Mouse (Mus musculus) embryonic facial prominence, embryonic 14.5 days (tissue): ENCODE measurements around the gene Rbx1. TPM values are rescaled to one million over a fixed set of nuclear protein-coding genes. Genes with fewer than 3 reads are reported as not detected.
"Not testable (repeated sequence)": the region's sequence is repeated elsewhere in the genome, so short reads cannot be mapped to it uniquely, and the experiment has no call there.

ENCODE experiments used
- ATAC-seq: fragments of 200-750 bp; cut with Nextera tagmentation; 2 replicates; pipeline ENCODE4 v1.8.0; 2017; ENCODE audit warnings: low read depth, moderate number of reproducible peaks, moderate TSS enrichment
- DNase-seq: peaks from one replicate; pipeline ENCODE4 v3.0.0-alpha.2; 2015; ENCODE audit warnings: low spot score
- H3K27ac ChIP-seq: fragments of 300-500 bp; sonication (generic); replicated peaks from 2 replicates; pipeline ENCODE4 v1.5.1; 2014; ENCODE audit warnings: low read depth, mild to moderate bottlenecking, low read length, moderate library complexity
- H3K27me3 ChIP-seq: fragments of 300-500 bp; sonication (generic); replicated peaks from 2 replicates; pipeline ENCODE4 v1.6.1; 2014; ENCODE audit warnings: low read length; ENCODE audit not compliant: control insufficient read depth, insufficient read depth
- H3K36me3 ChIP-seq: fragments of 300-500 bp; sonication (generic); 2 replicates; pipeline ENCODE4 v1.6.1; 2014; ENCODE audit warnings: low read length, mixed read lengths; ENCODE audit not compliant: control insufficient read depth, insufficient read depth
- H3K4me1 ChIP-seq: fragments of 300-500 bp; sonication (generic); 2 replicates; pipeline ENCODE4 v1.6.1; 2014; ENCODE audit warnings: antibody characterized with exemption, low read length; ENCODE audit not compliant: control insufficient read depth, insufficient read depth
- H3K4me2 ChIP-seq: fragments of 300-500 bp; sonication (generic); 2 replicates; pipeline ENCODE4 v1.6.1; 2014; ENCODE audit warnings: low read depth, mild to moderate bottlenecking, low read length, moderate library complexity, mixed read lengths
- H3K4me3 ChIP-seq: fragments of 300-500 bp; sonication (generic); 2 replicates; pipeline ENCODE4 v1.5.1; 2014; ENCODE audit warnings: low read depth, mild to moderate bottlenecking, low read length
- H3K9ac ChIP-seq: fragments of 300-500 bp; sonication (generic); 2 replicates; pipeline ENCODE4 v1.6.1; 2014; ENCODE audit warnings: low read depth, mild to moderate bottlenecking, low read length, moderate library complexity, mixed read lengths
- H3K9me3 ChIP-seq: fragments of 300-500 bp; sonication (generic); 2 replicates; pipeline ENCODE4 v1.6.1; 2016; ENCODE audit warnings: low read length; ENCODE audit not compliant: control insufficient read depth
- WGBS: fragments of 180-500 bp; shearing (Covaris S2); extraction: QIAGEN DNeasy Blood & Tissue Kit; methylation state at CpG from one replicate; pipeline ENCODE4 v1.1.7; 2014; 5-methylcytosine and 5-hydroxymethylcytosine counted together
- polyA plus RNA-seq: library from polyadenylated mRNA; unstranded; fragments of >200 nt; fragmentation: Nextera tagmentation; extraction: Ambion mirVana; gene quantifications from 2 replicates; pipeline ENCODE4 v1.2.1, GENCODE M21; 2014

Gene Rbx1
- polyA plus RNA-seq, 1 experiment from 2014 or later = 495 TPM

DNA sequence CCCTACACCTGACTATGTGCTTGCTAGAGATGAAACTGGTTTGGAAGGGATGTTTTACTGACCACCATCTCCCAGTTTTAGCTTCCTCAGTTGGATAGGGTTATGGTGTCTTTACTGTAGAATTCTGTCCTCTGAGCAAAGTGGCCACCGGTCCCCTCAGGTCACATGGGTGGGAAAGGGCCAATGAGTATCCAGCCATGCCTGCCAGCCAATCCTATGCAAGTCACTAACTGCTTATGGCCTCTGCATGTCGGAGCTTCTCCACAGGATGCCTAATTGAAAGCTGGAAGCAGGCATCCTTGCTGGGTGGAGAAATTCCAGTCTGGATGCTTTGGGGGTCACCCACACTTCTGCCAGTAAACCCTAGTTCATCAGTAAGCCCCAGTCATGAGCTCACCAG lies 10.5 kb downstream of the Rbx1 start:
- H3K27ac ChIP-seq = no peak overlapping the region
- ATAC-seq = no peak
- no peak for DNase-seq
- H3K36me3 ChIP-seq = peaks cover 42% of the 10 kb centered on the region
- WGBS = 8% methylated on average over 2 of the region's 2 CpGs
- no peak overlapping the region for H3K9ac ChIP-seq
- H3K27me3 ChIP-seq = no peaks in the 10 kb centered on the region
- H3K4me3 ChIP-seq = no peak overlapping the region
- no peaks in the 10 kb centered on the region for H3K9me3 ChIP-seq
- H3K4me2 ChIP-seq = no peak overlapping the region
- H3K4me1 ChIP-seq = no peaks in the 10 kb centered on the region

DNA sequence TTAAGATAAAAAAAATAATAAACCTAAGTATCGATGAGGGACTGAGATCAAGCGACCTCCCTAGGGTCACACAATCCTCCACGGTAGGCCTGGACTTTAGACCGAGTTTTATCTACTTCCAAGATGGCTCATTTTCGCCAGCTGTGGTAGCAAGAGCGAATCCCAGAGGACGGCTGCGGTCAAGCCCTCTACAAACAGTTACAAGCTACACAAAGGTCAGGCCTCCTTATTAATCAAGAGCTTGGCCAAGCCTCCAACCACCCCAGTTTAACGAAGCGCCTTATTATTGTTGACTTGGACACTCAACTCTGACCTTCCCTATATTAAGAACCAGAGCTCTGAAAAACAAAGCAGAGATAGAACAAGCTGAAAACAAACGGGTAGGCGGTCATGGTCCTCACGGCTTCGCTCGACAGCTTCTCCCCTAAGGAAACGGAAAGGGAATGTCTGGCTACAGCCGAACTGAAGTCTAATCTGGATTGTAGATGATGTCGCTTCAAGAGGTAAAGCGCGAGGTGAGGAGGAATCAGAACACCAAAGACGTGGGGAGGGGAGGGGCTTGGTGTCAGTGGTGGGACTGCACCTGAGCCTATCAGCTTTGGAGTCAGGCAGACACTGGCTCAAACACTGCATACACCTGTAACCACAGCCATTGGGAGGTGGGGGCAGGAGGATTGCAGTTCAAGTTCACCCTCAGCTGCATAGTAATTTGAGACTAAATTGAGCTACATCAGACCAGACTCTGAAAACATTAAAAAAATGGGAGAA lies 13.5 kb downstream of the Rbx1 start:
- Histone ChIP-seq H3K27me3 (no peaks in the 10 kb centered on the region), H3K36me3 (peaks cover 14% of the 10 kb centered on the region), H3K4me3 (no peak overlapping the region), H3K9ac (no peak overlapping the region), H3K4me2 (no peak overlapping the region), H3K4me1 (no peaks in the 10 kb centered on the region), H3K27ac (no peak overlapping the region), H3K9me3 (no peaks in the 10 kb centered on the region)
- DNase-seq (no peak), ATAC-seq (no peak)
- WGBS = 58% methylated on average over 21 of the region's 21 CpGs

DNA sequence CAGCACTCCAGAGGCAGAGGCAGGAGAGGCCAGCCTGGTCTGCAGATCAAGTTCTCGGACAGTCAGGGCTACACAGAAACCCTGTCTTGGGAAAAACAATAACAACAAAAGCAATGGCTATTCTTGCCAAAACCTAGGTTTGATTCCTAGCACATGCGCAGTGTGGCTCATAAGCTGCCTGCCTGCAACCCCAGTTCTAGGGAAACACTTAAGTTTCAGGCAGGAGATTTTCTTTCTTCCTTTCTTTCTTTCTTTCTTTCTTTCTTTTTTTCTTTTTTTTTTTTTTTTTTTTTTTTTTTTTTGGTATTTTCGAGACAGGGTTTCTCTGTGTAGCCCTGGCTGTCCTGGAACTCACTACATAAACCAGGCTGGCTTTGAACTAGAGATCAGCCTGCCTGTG lies 14.2 kb downstream of the Rbx1 start:
- ATAC-seq, H3K27ac ChIP-seq, H3K4me1 ChIP-seq, H3K36me3 ChIP-seq, H3K9me3 ChIP-seq, H3K4me2 ChIP-seq, H3K27me3 ChIP-seq, DNase-seq, H3K9ac ChIP-seq, H3K4me3 ChIP-seq: not testable (repeated sequence)
- 63% methylated on average over 3 of the region's 3 CpGs for WGBS

DNA sequence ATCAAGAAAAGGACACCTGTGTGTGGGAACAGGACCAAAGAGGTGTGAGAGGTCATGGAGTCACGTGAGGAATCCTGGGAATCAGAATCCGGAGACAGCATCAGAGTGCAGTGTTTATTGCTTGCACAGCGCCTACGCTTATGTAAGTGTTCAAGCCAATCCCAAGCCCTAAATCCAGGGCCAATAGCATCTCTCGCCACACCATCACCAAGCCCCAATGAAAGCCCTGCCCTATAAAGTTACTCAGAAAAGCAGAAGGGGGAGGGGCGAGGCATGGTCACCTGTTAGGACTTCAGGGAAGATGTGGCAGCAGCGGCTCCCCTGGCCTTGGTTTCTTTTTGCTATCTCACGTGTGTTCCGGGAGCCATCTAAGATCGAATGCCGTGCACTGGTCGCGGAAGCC lies 14.9 kb downstream of the Rbx1 start:
- DNase-seq = peak; percentile 58
- no peak overlapping the region for H3K9ac ChIP-seq
- peak overlapping the region; percentile 25 for H3K4me3 ChIP-seq
- H3K27ac ChIP-seq = no peak overlapping the region
- WGBS = 19% methylated on average over 13 of the region's 13 CpGs
- no peaks in the 10 kb centered on the region for H3K4me1 ChIP-seq
- H3K36me3 ChIP-seq = peaks cover under 1% of the 10 kb centered on the region; the same call in 1 of the 2 replicates
- H3K27me3 ChIP-seq = no peaks in the 10 kb centered on the region
- H3K9me3 ChIP-seq = no peaks in the 10 kb centered on the region
- H3K4me2 ChIP-seq = peak overlapping the region; percentile 53
- no peak; the same call in 1 of the 2 replicates for ATAC-seq

DNA sequence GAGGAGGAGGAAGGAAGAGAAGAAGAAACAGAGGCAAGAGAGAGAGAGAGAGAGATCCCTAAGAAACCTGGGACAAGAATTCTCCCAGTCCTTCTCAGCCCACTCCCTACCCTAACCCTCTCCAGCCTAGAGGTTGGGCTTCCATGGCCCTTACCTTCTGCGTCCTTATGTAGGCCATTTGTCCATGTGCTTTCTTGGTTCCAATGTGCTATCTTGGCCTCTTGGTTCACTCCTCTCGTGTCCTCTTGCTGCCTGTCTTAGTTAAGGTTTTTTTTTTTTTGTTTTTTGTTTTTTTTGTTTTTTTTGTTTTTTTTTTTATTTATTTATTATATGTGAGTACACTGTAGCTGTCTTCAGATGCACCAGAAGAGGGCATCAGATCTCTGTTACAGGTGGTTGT lies 16.9 kb downstream of the Rbx1 start:
- no peaks in the 10 kb centered on the region for H3K4me1 ChIP-seq
- H3K4me3 ChIP-seq = no peak overlapping the region
- ATAC-seq (no peak), DNase-seq (no peak)
- 87% methylated on average over 2 of the region's 2 CpGs for WGBS
- no peak overlapping the region for H3K4me2 ChIP-seq
- H3K27me3 ChIP-seq = no peaks in the 10 kb centered on the region
- no peak overlapping the region for H3K9ac ChIP-seq
- no peak overlapping the region for H3K27ac ChIP-seq
- H3K9me3 ChIP-seq = no peaks in the 10 kb centered on the region
- no peaks in the 10 kb centered on the region for H3K36me3 ChIP-seq

DNA sequence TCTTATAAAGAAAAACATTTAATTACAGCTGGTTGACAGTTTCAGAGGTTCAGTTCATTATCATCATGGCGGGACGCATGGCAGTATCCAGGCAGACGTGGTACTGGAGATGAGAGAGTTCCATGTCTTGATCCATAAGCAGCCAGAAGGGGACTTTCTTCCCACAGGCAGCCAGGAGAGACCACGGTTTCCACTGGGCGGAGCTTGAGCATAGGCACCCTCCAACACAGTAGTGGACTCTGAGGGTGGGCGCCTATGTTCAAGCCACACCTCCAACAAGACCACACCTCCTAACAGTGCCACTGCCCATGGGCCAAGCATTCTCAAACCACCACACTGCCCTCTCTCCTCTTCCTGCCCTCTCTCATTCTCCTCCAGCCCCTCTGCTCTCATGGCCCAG lies 17.6 kb downstream of the Rbx1 start:
- no peaks in the 10 kb centered on the region for H3K4me1 ChIP-seq
- WGBS = 91% methylated on average over 6 of the region's 6 CpGs
- H3K36me3 ChIP-seq = no peaks in the 10 kb centered on the region
- no peak overlapping the region for H3K9ac ChIP-seq
- no peak for ATAC-seq
- no peaks in the 10 kb centered on the region for H3K9me3 ChIP-seq
- no peaks in the 10 kb centered on the region for H3K27me3 ChIP-seq
- DNase-seq = no peak
- no peak overlapping the region for H3K4me2 ChIP-seq
- no peak overlapping the region for H3K27ac ChIP-seq
- H3K4me3 ChIP-seq = no peak overlapping the region

DNA sequence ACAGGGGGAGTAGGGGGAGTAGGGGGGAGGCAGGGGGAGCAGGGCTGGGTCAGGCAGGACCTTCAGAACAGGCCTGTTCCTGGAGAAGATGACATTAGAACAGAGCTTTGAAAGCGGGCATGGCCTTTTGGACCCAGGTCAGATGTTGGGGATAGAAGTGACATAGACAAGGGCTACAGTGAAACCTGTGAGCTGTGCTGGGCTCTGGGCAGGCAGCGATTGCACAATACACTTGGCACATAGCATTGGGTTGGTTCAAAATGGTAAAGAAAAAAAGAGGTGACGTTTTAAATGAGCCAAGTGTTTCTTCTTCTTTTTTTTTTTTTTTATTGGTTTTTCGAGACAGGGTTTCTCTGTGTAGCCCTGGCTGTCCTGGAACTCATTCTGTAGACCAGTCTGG lies 19.4 kb downstream of the Rbx1 start:
- H3K27me3 ChIP-seq = no peaks in the 10 kb centered on the region
- H3K9ac ChIP-seq = no peak overlapping the region
- H3K4me2 ChIP-seq = no peak overlapping the region
- WGBS = 83% methylated on average over 4 of the region's 4 CpGs
- H3K36me3 ChIP-seq = no peaks in the 10 kb centered on the region
- no peak overlapping the region for H3K4me3 ChIP-seq
- no peaks in the 10 kb centered on the region for H3K9me3 ChIP-seq
- ATAC-seq (no peak), DNase-seq (no peak)
- H3K4me1 ChIP-seq = no peaks in the 10 kb centered on the region
- no peak overlapping the region for H3K27ac ChIP-seq

DNA sequence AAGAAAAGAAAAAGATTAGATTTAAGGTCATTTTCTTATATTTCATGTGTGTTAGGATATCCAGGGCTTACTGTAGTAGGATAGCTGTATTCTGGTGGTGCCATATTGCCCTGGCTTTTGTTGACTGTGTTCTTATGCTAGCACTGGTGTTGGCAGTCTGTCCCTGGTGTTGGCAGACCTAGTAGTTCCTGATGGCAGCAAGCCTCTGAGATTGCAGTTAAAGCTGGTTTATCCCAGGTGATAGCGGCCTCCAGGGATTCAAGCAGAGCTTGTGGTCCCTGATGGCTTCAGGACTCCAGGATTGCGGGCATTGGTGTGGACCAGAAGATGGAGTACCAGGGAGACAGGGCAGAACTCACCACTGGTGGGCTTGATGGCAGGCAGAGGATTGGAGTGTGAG lies 37.4 kb downstream of the Rbx1 start:
- WGBS = 85% methylated on average over 2 of the region's 2 CpGs
- no peak overlapping the region for H3K4me3 ChIP-seq
- DNase-seq = no peak

DNA sequence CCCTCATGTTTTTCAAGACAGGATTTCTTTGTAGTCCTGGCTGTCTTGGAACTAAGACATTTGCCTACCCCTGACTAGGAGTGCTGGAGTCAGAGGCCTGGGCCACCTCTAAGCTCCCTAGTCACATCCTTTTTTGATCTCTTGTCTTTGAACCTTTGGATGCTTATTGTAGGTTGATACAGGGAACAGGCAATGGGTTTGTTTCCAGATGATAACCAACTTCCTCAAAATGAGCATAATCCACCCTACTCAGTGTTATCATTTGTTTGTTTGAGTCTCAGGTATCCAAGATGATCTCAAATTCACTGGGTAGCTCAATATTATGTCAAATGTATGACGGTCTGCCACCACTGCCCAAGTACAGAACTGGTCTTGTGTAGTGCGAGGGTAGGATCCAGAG lies 37.9 kb downstream of the Rbx1 start:
- Histone ChIP-seq H3K9me3 (no peaks in the 10 kb centered on the region), H3K27ac (no peak overlapping the region), H3K27me3 (no peaks in the 10 kb centered on the region), H3K36me3 (no peaks in the 10 kb centered on the region), H3K4me1 (no peaks in the 10 kb centered on the region), H3K4me2 (no peak overlapping the region), H3K9ac (no peak overlapping the region), H3K4me3 (no peak overlapping the region)
- DNase-seq (no peak), ATAC-seq (no peak)
- WGBS = 83% methylated on average over 2 of the region's 2 CpGs

More for the DNA sequence above, 37.4 kb downstream of the Rbx1 start:
- Histone ChIP-seq H3K9me3 (no peaks in the 10 kb centered on the region), H3K36me3 (no peaks in the 10 kb centered on the region), H3K27me3 (no peaks in the 10 kb centered on the region), H3K4me2 (no peak overlapping the region), H3K9ac (no peak overlapping the region), H3K27ac (no peak overlapping the region), H3K4me1 (no peaks in the 10 kb centered on the region)
- no peak for ATAC-seq
